ENCODE assay signal across 27 mouse cellular contexts in the genomic region with DNA sequence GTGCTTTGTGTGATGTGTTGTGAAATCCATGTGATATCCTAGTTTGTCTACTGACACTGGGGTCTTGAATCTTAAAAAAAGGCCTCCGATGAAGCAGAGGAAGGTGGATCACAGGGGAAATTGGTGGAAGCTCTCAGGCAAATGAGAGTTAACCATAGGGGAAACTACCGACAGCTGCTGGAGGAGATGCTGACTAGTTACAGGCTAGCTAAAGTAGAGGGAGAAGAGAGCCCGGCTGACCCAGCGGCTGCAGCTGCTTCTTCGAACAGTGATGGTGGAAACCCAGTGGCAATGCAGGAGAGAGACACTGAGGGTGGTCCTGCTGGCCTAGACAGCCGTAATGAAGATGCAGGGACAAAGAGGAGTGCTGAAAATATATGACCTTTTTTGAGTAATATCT. TPM values are rescaled to one million over a fixed set of nuclear protein-coding genes. Genes with fewer than 3 reads are reported as not detected.
"Had no signal": no experiment of that assay in that cellular context is flagged by ENCODE, and none has a peak within 500 bp of the region (broad histone marks: within the 10 kb centered on the region; RNA-seq: fewer than 3 reads in every experiment).

No protein-coding gene starts in this region.

- H3K4me2 ChIP-seq: heart, embryonic 12.5 days; hindbrain, embryonic 13.5 days; hindbrain, embryonic 15.5 days; intestine, embryonic 15.5 days; kidney, embryonic 15.5 days; limb, embryonic 13.5 days; limb, embryonic 15.5 days; liver, embryonic 13.5 days; liver, embryonic 15.5 days had no signal

- H3K4me1 ChIP-seq: heart, embryonic 10.5 days; hindbrain, embryonic 13.5 days; hindbrain, embryonic 15.5 days; intestine, embryonic 15.5 days; kidney, embryonic 15.5 days; limb, embryonic 13.5 days; limb, embryonic 15.5 days had no signal

- H3K9ac ChIP-seq: heart, embryonic 12.5 days; hindbrain, embryonic 13.5 days; hindbrain, embryonic 15.5 days; intestine, embryonic 15.5 days; kidney, embryonic 15.5 days; limb, embryonic 13.5 days; limb, embryonic 15.5 days; liver, embryonic 13.5 days; liver, embryonic 15.5 days had no signal

- H3K4me3 ChIP-seq: heart, embryonic 10.5 days; heart, embryonic 12.5 days; hindbrain, embryonic 13.5 days; hindbrain, embryonic 15.5 days; intestine, embryonic 15.5 days; kidney, embryonic 15.5 days; limb, embryonic 13.5 days; limb, embryonic 15.5 days; liver, embryonic 13.5 days; liver, embryonic 15.5 days had no signal

- H3K9me3 ChIP-seq: heart, embryonic 10.5 days; heart, embryonic 12.5 days; hindbrain, embryonic 13.5 days; hindbrain, embryonic 15.5 days; intestine, embryonic 15.5 days; kidney, embryonic 15.5 days; limb, embryonic 13.5 days; limb, embryonic 15.5 days; liver, embryonic 13.5 days; liver, embryonic 15.5 days had no signal

- H3K27ac ChIP-seq: heart, embryonic 10.5 days; hindbrain, embryonic 13.5 days; hindbrain, embryonic 15.5 days; hindbrain, postnatal 0 days; intestine, embryonic 15.5 days; kidney, embryonic 15.5 days; kidney, postnatal 0 days; limb, embryonic 13.5 days; limb, embryonic 15.5 days; liver, embryonic 13.5 days; liver, embryonic 15.5 days had no signal

- DNase-seq: gastrocnemius, postnatal 14 days; gastrocnemius, postnatal 36 days; heart, adult 18-20 months; heart, postnatal 14 days; heart, postnatal 36 days; kidney, adult 11 months; kidney, adult 2 months; kidney, adult 9 months; kidney, postnatal 14 days; kidney, postnatal 36 days; layer of hippocampus, adult 9-11 months; layer of hippocampus, postnatal 36 days; left cerebral cortex, postnatal 4 days; liver, embryonic 13.5 days had no signal

- ATAC-seq: hindbrain, postnatal 0 days; intestine, embryonic 15.5 days had no signal

- H3K27me3 ChIP-seq: heart, embryonic 12.5 days; hindbrain, embryonic 13.5 days; hindbrain, embryonic 15.5 days; intestine, embryonic 15.5 days; kidney, embryonic 15.5 days; limb, embryonic 13.5 days; limb, embryonic 15.5 days; liver, embryonic 13.5 days; liver, embryonic 15.5 days had no signal

RNA-seq across cellular contexts. Expression of gene Slc3a1, which starts 14.7 kb away (rescaled TPM):
- total RNA-seq: gastrocnemius, adult 8-10 months; gastrocnemius, postnatal 14 days; gastrocnemius, postnatal 36 days; heart, adult 18-20 months; hematopoietic stem cell, adult 5-6 weeks had no signal
- polyA plus RNA-seq: heart, embryonic 12.5 days had no signal
